Mouse (Mus musculus) midbrain, embryonic 10.5 days (tissue): ENCODE results near the gene Lyl1. TPM values are rescaled to one million over a fixed set of nuclear protein-coding genes. Genes with fewer than 3 reads are reported as not detected.

Source experiments
- DNase-seq: peaks from one replicate; pipeline ENCODE4 v3.0.0-alpha.2; 2017; ENCODE audit warnings: low spot score
- H3K27ac ChIP-seq: fragments of 300-500 bp; sonication (generic); replicated peaks from 2 replicates; pipeline ENCODE4 v1.5.1; 2016; ENCODE audit warnings: mild to moderate bottlenecking
- H3K27me3 ChIP-seq: fragments of 300-500 bp; sonication (generic); 2 replicates; pipeline ENCODE4 v1.6.1; 2016; ENCODE audit warnings: low read depth, mild to moderate bottlenecking; ENCODE audit not compliant: poor library complexity, severe bottlenecking
- H3K36me3 ChIP-seq: fragments of 300-500 bp; sonication (generic); 2 replicates; pipeline ENCODE4 v1.6.1; 2016; ENCODE audit warnings: mild to moderate bottlenecking, moderate library complexity
- H3K4me1 ChIP-seq: fragments of 300-500 bp; sonication (generic); 2 replicates; pipeline ENCODE4 v1.6.1; 2016
- H3K4me3 ChIP-seq: fragments of 300-500 bp; sonication (generic); 2 replicates; pipeline ENCODE4 v1.5.1; 2016; ENCODE audit warnings: mild to moderate bottlenecking, moderate library complexity
- H3K9me3 ChIP-seq: fragments of 300-500 bp; sonication (generic); replicated peaks from 2 replicates; pipeline ENCODE4 v1.6.1; 2016; ENCODE audit warnings: mild to moderate bottlenecking
- WGBS: fragments of 180-500 bp; shearing (Covaris S2); methylation state at CpG from one replicate; pipeline ENCODE4 v1.1.7; 2016; 5-methylcytosine and 5-hydroxymethylcytosine counted together
- polyA plus RNA-seq: library from polyadenylated mRNA; unstranded; fragments of >200 nt; fragmentation: Nextera tagmentation; extraction: Ambion mirVana; gene quantifications from 2 replicates; pipeline ENCODE4 v1.2.1, GENCODE M21; 2016

Lyl1 gene
- polyA plus RNA-seq, 1 experiment from 2014 or later = 5.8 TPM

DNA sequence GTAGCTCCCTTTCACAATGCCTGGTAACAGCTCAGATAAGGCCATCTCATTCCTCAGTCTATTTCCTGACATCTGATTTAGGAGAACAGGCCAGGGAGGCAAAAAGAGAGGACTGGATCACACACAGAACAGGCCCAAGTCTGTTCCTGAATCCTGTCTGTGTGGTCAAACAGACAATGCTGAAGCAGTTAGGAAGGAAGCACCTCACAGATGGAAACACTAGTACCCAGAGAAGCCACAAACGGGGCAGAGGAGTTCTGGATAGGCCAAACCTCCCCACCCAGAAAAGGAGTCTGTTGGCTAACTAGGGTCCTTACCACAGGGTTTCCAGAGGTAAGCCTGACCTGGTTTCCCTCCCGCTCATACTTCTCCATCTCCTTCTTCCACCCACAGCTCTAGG, 19.0 kb upstream of the Lyl1 start:
- no peak for DNase-seq
- Histone ChIP-seq H3K27ac (no peak overlapping the region), H3K4me3 (no peak overlapping the region), H3K27me3 (no peaks in the 10 kb centered on the region), H3K4me1 (peaks cover 24% of the 10 kb centered on the region), H3K36me3 (peaks cover 72% of the 10 kb centered on the region), H3K9me3 (no peaks in the 10 kb centered on the region)
- WGBS = 94% methylated on average over 2 of the region's 2 CpGs

DNA sequence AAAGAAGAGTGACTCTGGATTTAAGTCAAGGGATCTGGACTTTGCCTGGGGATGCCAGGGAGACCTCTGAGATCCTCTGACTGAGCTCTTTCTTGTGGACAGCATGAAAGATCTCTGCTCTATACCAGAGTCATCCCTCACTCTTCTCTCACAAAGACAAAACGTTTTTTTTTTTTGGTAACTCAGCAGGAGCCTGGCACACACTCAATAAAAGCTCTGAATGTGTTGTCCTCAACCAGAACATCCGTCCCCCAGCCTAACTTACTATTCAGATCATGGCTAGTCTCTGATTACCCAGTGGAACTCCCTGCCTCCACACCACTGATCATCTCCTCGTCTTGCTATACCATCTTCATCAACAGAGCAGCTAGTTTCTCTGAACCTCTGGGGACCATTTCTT, 16.7 kb upstream of the Lyl1 start:
- DNase-seq = no peak
- no peak overlapping the region for H3K27ac ChIP-seq
- 66% methylated on average over 3 of the region's 3 CpGs for WGBS
- H3K4me1 ChIP-seq = peaks cover 38% of the 10 kb centered on the region
- no peaks in the 10 kb centered on the region for H3K9me3 ChIP-seq
- no peaks in the 10 kb centered on the region for H3K27me3 ChIP-seq
- peaks cover 60% of the 10 kb centered on the region for H3K36me3 ChIP-seq
- H3K4me3 ChIP-seq = no peak overlapping the region

- Histone ChIP-seq H3K27ac (peak within 1 kb of the TSS; percentile 99), H3K27me3 (no peaks in the 10 kb centered on the region), H3K4me1 (peaks cover 52% of the 10 kb centered on the region), H3K9me3 (no peaks in the 10 kb centered on the region), H3K4me3 (peak within 1 kb of the TSS; percentile 100), H3K36me3 (peaks cover 54% of the 10 kb centered on the region)
- WGBS = 12% methylated on average over 20 of the region's 20 CpGs
- peak; percentile 40 for DNase-seq
Observed at GRCm38 (mm10) chr8:84686191-84687002, 14.9 kb upstream of the Lyl1 start, which contains the start of gene Trmt1. Gene Trmt1, plus strand, starts transcription at chr8:84686307.

GRCm38 (mm10) chr8:84687003-84687704, 14.1 kb upstream of the Lyl1 start:
- peak; percentile 73 for DNase-seq
- Histone ChIP-seq H3K36me3 (peaks cover 53% of the 10 kb centered on the region), H3K4me3 (peak overlapping the region; percentile 100), H3K27ac (peak overlapping the region; percentile 99), H3K9me3 (no peaks in the 10 kb centered on the region), H3K27me3 (no peaks in the 10 kb centered on the region), H3K4me1 (peaks cover 52% of the 10 kb centered on the region)
- under 1% methylated on average over 61 of the region's 62 CpGs for WGBS

GRCm38 (mm10) chr8:84687705-84688100, 13.6 kb upstream of the Lyl1 start, which contains the start of gene Nacc1:
Gene Nacc1, minus strand, starts transcription at chr8:84687862.
- peak within 1 kb of the TSS; percentile 100 for H3K4me3 ChIP-seq
- under 1% methylated on average over 37 of the region's 37 CpGs for WGBS
- H3K9me3 ChIP-seq = no peaks in the 10 kb centered on the region
- no peaks in the 10 kb centered on the region for H3K27me3 ChIP-seq
- peaks cover 53% of the 10 kb centered on the region for H3K36me3 ChIP-seq
- peak within 1 kb of the TSS; percentile 99 for H3K27ac ChIP-seq
- DNase-seq = peak; percentile 89
- H3K4me1 ChIP-seq = peaks cover 52% of the 10 kb centered on the region

- peaks cover 52% of the 10 kb centered on the region for H3K4me1 ChIP-seq
- H3K36me3 ChIP-seq = peaks cover 53% of the 10 kb centered on the region
- under 1% methylated on average over 47 of the region's 47 CpGs for WGBS
- H3K27ac ChIP-seq = peak overlapping the region; percentile 86
- peak; percentile 88 for DNase-seq
- H3K4me3 ChIP-seq = peak overlapping the region; percentile 100
- H3K9me3 ChIP-seq = no peaks in the 10 kb centered on the region
- no peaks in the 10 kb centered on the region for H3K27me3 ChIP-seq
Observed at GRCm38 (mm10) chr8:84689091-84689915, 12.0 kb upstream of the Lyl1 start.

GRCm38 (mm10) chr8:84693332-84693731, 7.9 kb upstream of the Lyl1 start:
- WGBS = 83% methylated on average over 4 of the region's 4 CpGs
- Histone ChIP-seq H3K36me3 (peaks cover 76% of the 10 kb centered on the region), H3K4me3 (no peak overlapping the region), H3K4me1 (peaks cover 22% of the 10 kb centered on the region), H3K27me3 (no peaks in the 10 kb centered on the region), H3K27ac (no peak overlapping the region), H3K9me3 (no peaks in the 10 kb centered on the region)
- no peak for DNase-seq

DNA sequence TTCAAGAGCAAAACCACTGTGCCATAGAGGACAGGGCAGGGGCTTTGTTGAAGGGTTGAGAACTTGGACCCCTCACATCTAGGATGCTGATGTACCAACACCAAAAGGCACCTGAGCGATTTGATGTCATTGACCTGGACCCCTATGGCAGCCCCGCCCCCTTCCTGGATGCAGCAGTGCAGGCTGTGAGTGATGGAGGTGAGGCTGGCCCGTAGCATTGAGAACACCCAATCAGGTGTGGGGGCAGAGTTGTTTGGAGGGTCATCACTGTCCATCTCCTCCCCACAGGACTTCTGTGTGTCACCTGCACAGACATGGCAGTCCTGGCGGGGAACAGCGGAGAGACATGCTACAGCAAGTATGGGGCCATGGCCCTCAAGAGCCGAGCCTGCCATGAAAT, 6.1 kb upstream of the Lyl1 start:
- no peaks in the 10 kb centered on the region for H3K9me3 ChIP-seq
- H3K36me3 ChIP-seq = peaks cover 94% of the 10 kb centered on the region
- H3K4me1 ChIP-seq = peaks cover 13% of the 10 kb centered on the region
- H3K4me3 ChIP-seq = no peak overlapping the region
- 93% methylated on average over 6 of the region's 6 CpGs for WGBS
- DNase-seq = no peak
- H3K27ac ChIP-seq = no peak overlapping the region
- peaks cover 12% of the 10 kb centered on the region for H3K27me3 ChIP-seq

- Histone ChIP-seq H3K27me3 (peaks cover 35% of the 10 kb centered on the region), H3K4me3 (no peak overlapping the region), H3K36me3 (peaks cover 78% of the 10 kb centered on the region), H3K9me3 (no peaks in the 10 kb centered on the region), H3K27ac (no peak overlapping the region), H3K4me1 (peaks cover 17% of the 10 kb centered on the region)
- 89% methylated on average over 14 of the region's 14 CpGs for WGBS
- DNase-seq = no peak
Observed at GRCm38 (mm10) chr8:84697166-84698130, 3.8 kb upstream of the Lyl1 start.

DNA sequence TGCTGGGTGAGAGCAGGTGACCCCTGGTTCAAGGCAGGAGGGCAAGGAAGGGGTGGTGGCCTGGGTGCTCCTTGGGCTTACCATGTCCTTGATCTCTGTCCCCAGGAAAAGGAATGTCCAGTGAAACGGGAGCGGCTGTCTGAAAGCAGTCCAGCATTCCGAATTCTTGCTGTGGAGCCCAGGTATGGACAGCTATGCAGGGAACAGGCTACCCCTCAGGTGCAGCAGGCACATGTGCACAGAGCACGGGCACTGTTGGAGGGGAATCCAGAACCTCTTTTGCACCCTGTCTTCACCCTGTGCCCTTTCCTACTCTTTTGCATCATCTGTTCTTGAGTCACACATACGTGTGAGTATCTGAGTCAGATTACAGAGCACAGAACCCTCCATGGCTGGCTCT, 3.0 kb upstream of the Lyl1 start:
- H3K27ac ChIP-seq = no peak overlapping the region
- no peaks in the 10 kb centered on the region for H3K9me3 ChIP-seq
- 94% methylated on average over 5 of the region's 5 CpGs for whole genome bisulfite sequencing
- no peak overlapping the region for H3K4me3 ChIP-seq
- H3K27me3 ChIP-seq = peaks cover 43% of the 10 kb centered on the region
- H3K4me1 ChIP-seq = peaks cover 17% of the 10 kb centered on the region
- no peak for DNase-seq
- H3K36me3 ChIP-seq = peaks cover 69% of the 10 kb centered on the region

- 97% methylated on average over 9 of the region's 9 CpGs for WGBS
- DNase-seq = no peak
- H3K36me3 ChIP-seq = peaks cover 62% of the 10 kb centered on the region
Observed at GRCm38 (mm10) chr8:84698929-84699401, 2.3 kb upstream of the Lyl1 start.

More at GRCm38 (mm10) chr8:84698929-84699401, 2.3 kb upstream of the Lyl1 start:
- Histone ChIP-seq H3K4me3 (no peak overlapping the region), H3K27me3 (peaks cover 50% of the 10 kb centered on the region), H3K4me1 (peaks cover 21% of the 10 kb centered on the region), H3K9me3 (no peaks in the 10 kb centered on the region), H3K27ac (no peak overlapping the region)
